Mouse (Mus musculus) midbrain, embryonic 16.5 days (tissue): ENCODE results near the gene Gpr3. TPM values are rescaled to one million over a fixed set of nuclear protein-coding genes. Genes with fewer than 3 reads are reported as not detected.

Experiments
- ATAC-seq: fragments of 200-750 bp; cut with Nextera tagmentation; 2 replicates; pipeline ENCODE4 v1.8.0; 2017; ENCODE audit warnings: moderate TSS enrichment
- H3K27ac ChIP-seq: fragments of 300-500 bp; sonication (generic); 2 replicates; pipeline ENCODE4 v1.5.1; 2014; ENCODE audit warnings: mild to moderate bottlenecking, low read length, mixed read lengths
- H3K27me3 ChIP-seq: fragments of 300-500 bp; sonication (generic); 2 replicates; pipeline ENCODE4 v1.6.1; 2014; ENCODE audit warnings: low read depth, low read length, mixed read lengths; ENCODE audit not compliant: control insufficient read depth, insufficient read depth
- H3K36me3 ChIP-seq: fragments of 300-500 bp; sonication (generic); 2 replicates; pipeline ENCODE4 v1.6.1; 2014; ENCODE audit warnings: mild to moderate bottlenecking, low read length, moderate library complexity, mixed read lengths; ENCODE audit not compliant: control insufficient read depth, insufficient read depth
- H3K4me1 ChIP-seq: fragments of 300-500 bp; sonication (generic); 2 replicates; pipeline ENCODE4 v1.6.1; 2014; ENCODE audit warnings: mild to moderate bottlenecking, low read length, mixed read lengths; ENCODE audit not compliant: control insufficient read depth, insufficient read depth
- H3K4me2 ChIP-seq: fragments of 300-500 bp; sonication (generic); 2 replicates; pipeline ENCODE4 v1.6.1; 2014; ENCODE audit warnings: mild to moderate bottlenecking, low read length, mixed read lengths
- H3K4me3 ChIP-seq: fragments of 300-500 bp; sonication (generic); 2 replicates; pipeline ENCODE4 v1.5.1; 2014; ENCODE audit warnings: low read depth, mild to moderate bottlenecking, low read length, moderate library complexity, mixed read lengths
- H3K9ac ChIP-seq: fragments of 300-500 bp; sonication (generic); 2 replicates; pipeline ENCODE4 v1.6.1; 2014; ENCODE audit warnings: low read depth, low read length, mixed read lengths
- H3K9me3 ChIP-seq: fragments of 300-500 bp; sonication (generic); replicated peaks from 2 replicates; pipeline ENCODE4 v1.6.1; 2014; ENCODE audit warnings: mild to moderate bottlenecking, low read length, mixed read lengths; ENCODE audit not compliant: control insufficient read depth, poor library complexity, severe bottlenecking
- WGBS: fragments of 180-500 bp; shearing (Covaris S2); extraction: QIAGEN DNeasy Blood & Tissue Kit; methylation state at CpG from one replicate; pipeline ENCODE4 v1.1.7; 2014; 5-methylcytosine and 5-hydroxymethylcytosine counted together
- microRNA-seq: library from miRNA; unstranded; fragments of <30 nt; microRNA quantifications from one replicate; pipeline ENCODE4, GENCODE M21; 2017
- polyA plus RNA-seq: library from polyadenylated mRNA; unstranded; fragments of >200 nt; fragmentation: Nextera tagmentation; extraction: Ambion mirVana; gene quantifications from 2 replicates; pipeline ENCODE4 v1.2.1, GENCODE M21; 2015

The Gpr3 gene
- polyA plus RNA-seq, 1 experiment from 2014 or later = 2.0 TPM

DNA sequence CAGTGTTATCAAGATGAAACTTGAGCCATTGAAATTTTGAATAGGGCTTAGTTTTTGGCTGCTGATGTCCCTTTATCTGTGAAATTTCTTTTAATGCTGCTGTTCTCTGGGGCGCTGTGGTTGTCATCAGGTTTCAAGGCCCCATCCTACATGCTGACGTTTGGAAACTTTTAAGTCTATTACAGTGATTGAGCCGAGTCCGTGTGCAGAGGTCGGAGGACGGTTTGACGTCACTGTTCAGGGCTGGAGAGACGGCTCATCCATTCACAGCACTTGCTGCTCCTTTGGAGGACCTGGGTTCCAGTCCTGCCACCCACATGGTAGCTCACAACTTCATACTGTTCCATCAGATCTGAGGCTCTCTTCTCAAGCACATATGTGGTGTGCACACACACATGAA lies 52.1 kb downstream of the Gpr3 start:
- no peaks in the 10 kb centered on the region; the same call in 1 of the 2 replicates for H3K36me3 ChIP-seq
- ATAC-seq = no peak
- peaks cover 4% of the 10 kb centered on the region; the same call in 1 of the 2 replicates for H3K4me1 ChIP-seq
- no peaks in the 10 kb centered on the region for H3K9me3 ChIP-seq
- H3K9ac ChIP-seq = no peak overlapping the region
- no peaks in the 10 kb centered on the region for H3K27me3 ChIP-seq
- no peak overlapping the region for H3K4me3 ChIP-seq
- no peak overlapping the region for H3K27ac ChIP-seq
- H3K4me2 ChIP-seq = no peak overlapping the region
- WGBS = 82% methylated on average over 8 of the region's 8 CpGs

DNA sequence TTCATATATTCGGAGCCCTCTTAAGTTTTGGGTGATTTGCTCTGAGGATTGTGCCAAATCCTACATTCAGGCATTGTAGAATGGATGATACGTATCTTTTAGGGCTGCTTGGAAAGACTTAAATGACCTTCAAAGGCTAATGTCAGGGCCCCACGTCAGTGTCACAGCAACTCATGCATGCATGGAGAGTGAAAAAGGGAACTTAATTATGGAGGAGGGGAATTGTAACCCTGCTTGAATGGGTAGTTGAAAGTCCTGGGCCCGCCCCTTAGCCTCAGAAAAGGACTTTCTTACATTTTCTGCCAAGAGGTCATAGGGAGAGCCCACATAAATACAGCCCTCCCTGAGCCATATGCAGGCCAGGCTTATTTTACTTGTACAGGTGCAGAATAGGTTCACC lies 52.7 kb downstream of the Gpr3 start:
- H3K4me1 ChIP-seq = peaks cover 4% of the 10 kb centered on the region; the same call in 1 of the 2 replicates
- WGBS = 55% methylated on average over 4 of the region's 4 CpGs
- no peaks in the 10 kb centered on the region; the same call in 1 of the 2 replicates for H3K36me3 ChIP-seq
- no peaks in the 10 kb centered on the region for H3K9me3 ChIP-seq
- H3K4me2 ChIP-seq = no peak overlapping the region
- H3K9ac ChIP-seq = no peak overlapping the region
- H3K27me3 ChIP-seq = no peaks in the 10 kb centered on the region
- no peak for ATAC-seq
- no peak overlapping the region for H3K4me3 ChIP-seq
- H3K27ac ChIP-seq = no peak overlapping the region

Small RNA genes within 50 kb of the gene (microRNA-seq; reads per million reads assigned to microRNA genes)
- 1.6 reads per million for gene Mir7017

Other genes starting within 250 kb of the Gpr3 start
- 0.05 TPM in 1 of 2 replicates, not detected in the other for gene Fgr, start 238.4 kb downstream of the Gpr3 start, polyA plus RNA-seq
- gene Ahdc1, start 201.3 kb downstream of the Gpr3 start, polyA plus RNA-seq = 11.2 and 12.5 TPM in 2 replicates
- 20.1 and 27.1 TPM in 2 replicates for gene Wasf2, start 82.0 kb downstream of the Gpr3 start, polyA plus RNA-seq
- 3.8 and 4.1 TPM in 2 replicates for gene Cd164l2, start 405 bp downstream of the Gpr3 start, polyA plus RNA-seq
- gene Map3k6, start 28.3 kb upstream of the Gpr3 start, polyA plus RNA-seq = 2.8 TPM in 2 replicates
- gene Sytl1, start 50.6 kb upstream of the Gpr3 start, polyA plus RNA-seq = 0.16 and 0.25 TPM in 2 replicates
- 111 and 121 TPM in 2 replicates for gene Tmem222, start 65.3 kb upstream of the Gpr3 start, polyA plus RNA-seq
- gene Wdtc1, start 140.9 kb upstream of the Gpr3 start, polyA plus RNA-seq = 20.1 and 20.7 TPM in 2 replicates
- 10.3 and 12.8 TPM in 2 replicates for gene Slc9a1, start 157.2 kb upstream of the Gpr3 start, polyA plus RNA-seq